10 mouse cellular contexts compared by ENCODE assay signal in genomic region chr13:6341102-6341737, GRCm38 (mm10).
DNase-seq lines count a peak whose midpoint lies in the region; ATAC-seq and TF ChIP-seq lines count a peak whose summit lies in the region.
"Had no signal": no experiment of that assay in that cellular context is flagged by ENCODE, and none has a peak within 500 bp of the region (broad histone marks: within the 10 kb centered on the region; RNA-seq: fewer than 3 reads in every experiment).

No protein-coding gene starts in this region.

- no peak overlapping the region for H3K27ac ChIP-seq in cerebellum, adult 2 months (ENCODE audit: insufficient read depth, low read length)
- no peak overlapping the region for H3K27ac ChIP-seq in midbrain, embryonic 14.5 days (replicated peaks; ENCODE audit: low read depth, low read length)
- H3K27ac ChIP-seq in midbrain, embryonic 10.5 days (replicated peaks): no peak overlapping the region
- H3K27ac ChIP-seq in left cerebral cortex, adult 2 months: peak overlapping the region; percentile 76

- TF ChIP-seq CTCF in cerebellum, adult 2 months (IDR thresholded peaks at IDR 0.05; ENCODE audit: borderline replicate concordance, insufficient read depth, low read depth, low read length): no peak
- TF ChIP-seq CTCF in left cerebral cortex, adult 2 months (IDR thresholded peaks at IDR 0.05): no peak

- no peak overlapping the region for H3K4me2 ChIP-seq in midbrain, embryonic 14.5 days (ENCODE audit: low read length)

- H3K4me3 ChIP-seq in cerebellum, adult 2 months (replicated peaks; ENCODE audit: insufficient read depth, low read depth, low read length): no peak overlapping the region
- H3K4me3 ChIP-seq in midbrain, embryonic 14.5 days (replicated peaks; ENCODE audit: low read depth, low read length): no peak overlapping the region
- H3K4me3 ChIP-seq in midbrain, embryonic 10.5 days: no peak overlapping the region
- H3K4me3 ChIP-seq in left cerebral cortex, adult 2 months: no peak overlapping the region

- TF ChIP-seq POLR2A in cerebellum, adult 2 months (IDR thresholded peaks at IDR 0.05; ENCODE audit: borderline replicate concordance, insufficient read depth, low read length): no peak

- H3K9me3 ChIP-seq in midbrain, embryonic 14.5 days (ENCODE audit: control insufficient read depth, low read length): no peaks in the 10 kb centered on the region
- no peaks in the 10 kb centered on the region for H3K9me3 ChIP-seq in midbrain, embryonic 10.5 days (replicated peaks)

- H3K9ac ChIP-seq in midbrain, embryonic 14.5 days (replicated peaks; ENCODE audit: low read length): no peak overlapping the region

- H3K27me3 ChIP-seq in cerebellum, adult 2 months (ENCODE audit: control insufficient read depth, insufficient read depth, low read length): no peaks in the 10 kb centered on the region
- no peaks in the 10 kb centered on the region for H3K27me3 ChIP-seq in midbrain, embryonic 14.5 days (ENCODE audit: control insufficient read depth, insufficient read depth, low read length)
- no peaks in the 10 kb centered on the region for H3K27me3 ChIP-seq in midbrain, embryonic 10.5 days (ENCODE audit: low read depth, poor library complexity, severe bottlenecking)

- ATAC-seq in midbrain, embryonic 14.5 days (ENCODE audit: low FRiP score, low TSS enrichment): peak; percentile 50; the same call in 1 of the 2 replicates
- no peak for ATAC-seq in monocyte, adult 5-6 weeks (replicated peaks; ENCODE audit: insufficient number of reproducible peaks, low FRiP score, low TSS enrichment, poor library complexity, severe bottlenecking)

- intact Hi-C loops in left cerebral cortex, adult 2 months (cut with DNase I): loop anchor here (1.0 to 10.0 kb wide), 6 partner anchors 79 to 846 kb away; partner anchors contain the start of gene Klf6

- WGBS in cerebellum, adult 2 months: 12% methylated on average over 3 of the region's 3 CpGs
- WGBS in midbrain, embryonic 14.5 days: 58% methylated on average over 3 of the region's 3 CpGs
- 84% methylated on average over 3 of the region's 3 CpGs for WGBS in midbrain, embryonic 10.5 days

- H3K4me1 ChIP-seq in cerebellum, adult 2 months (ENCODE audit: control insufficient read depth, insufficient read depth, low read length): peaks cover 7% of the 10 kb centered on the region
- H3K4me1 ChIP-seq in midbrain, embryonic 14.5 days (ENCODE audit: control insufficient read depth, insufficient read depth, low read length): no peaks in the 10 kb centered on the region
- no peaks in the 10 kb centered on the region for H3K4me1 ChIP-seq in midbrain, embryonic 10.5 days

- DNase-seq in cerebellum, adult 2 months: peak; percentile 26 to 59
- no peak for DNase-seq in cerebellum, adult 9-10 months
- peak; percentile 32 for DNase-seq in midbrain, embryonic 14.5 days
- DNase-seq in midbrain, embryonic 10.5 days (ENCODE audit: low spot score): no peak
- DNase-seq in left cerebral cortex, adult 2 months (ENCODE audit: extremely low spot score in 1 of 2, low spot score in 2 of 2): peak; percentile 32 to 48
- DNase-seq in telencephalon, adult 2 months (ENCODE audit: low read depth, low spot score): peak; percentile 95
- no peak for DNase-seq in lung, adult 18-20 months
- DNase-seq: gastrocnemius, postnatal 14 days; lung, postnatal 10 days had no signal

- H3K36me3 ChIP-seq in midbrain, embryonic 14.5 days (ENCODE audit: control insufficient read depth, insufficient read depth, low read length): no peaks in the 10 kb centered on the region
- no peaks in the 10 kb centered on the region for H3K36me3 ChIP-seq in midbrain, embryonic 10.5 days

Comparison
In these comparisons a context has a peak if more than half of its experiments do, and no peak if none do; other contexts are left out.
1. DNase-seq: peak in cerebellum, adult 2 months (2 of 2), midbrain, embryonic 14.5 days (single experiment), left cerebral cortex, adult 2 months (2 of 2) and telencephalon, adult 2 months (single experiment); none in cerebellum, adult 9-10 months (single experiment), midbrain, embryonic 10.5 days (single experiment) and lung, adult 18-20 months (0 of 2).